Mouse (Mus musculus) gastrocnemius, postnatal 25 days (tissue): ENCODE results near the gene Zfp281. TPM values are rescaled to one million over a fixed set of nuclear protein-coding genes. Genes with fewer than 3 reads are reported as not detected.

Source experiments
- DNase-seq: peaks from one replicate; pipeline ENCODE4 v3.0.0; 2022
- total RNA-seq, 2 experiments: library from RNA; stranded (reverse); gene quantifications; 1 replicate in 1 of 2; 2 replicates in 1 of 2; pipeline ENCODE4 v1.2.3; 2021

The Zfp281 gene
- total RNA-seq, 2 experiments from 2014 or later: 8.3 to 10.2 TPM

DNA sequence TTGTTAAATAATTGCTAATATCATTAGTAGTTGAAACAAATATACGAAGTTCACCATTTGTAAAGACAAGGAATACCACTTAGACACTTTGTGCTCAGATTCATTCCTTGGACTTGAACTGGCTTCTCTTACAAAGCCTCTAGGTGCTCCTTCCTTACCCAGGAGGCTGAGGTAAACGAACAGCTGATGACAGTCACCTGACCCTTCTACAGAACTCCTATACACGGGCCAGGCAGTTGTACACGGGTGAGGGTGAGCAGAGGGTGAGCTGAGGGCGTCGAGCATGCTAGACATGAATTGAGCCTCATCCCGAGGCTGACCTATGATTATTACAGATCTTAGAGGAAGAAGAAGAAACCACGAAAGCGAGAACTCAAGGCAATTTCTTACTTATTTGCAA lies 12.9 kb upstream of the Zfp281 start:
- DNase-seq: no peak

- no peak for DNase-seq
Measured at GRCm38 (mm10) chr1:136613300-136613751, 11.4 kb upstream of the Zfp281 start.

GRCm38 (mm10) chr1:136614748-136615440 lies 9.8 kb upstream of the Zfp281 start:
- DNase-seq: no peak

DNA sequence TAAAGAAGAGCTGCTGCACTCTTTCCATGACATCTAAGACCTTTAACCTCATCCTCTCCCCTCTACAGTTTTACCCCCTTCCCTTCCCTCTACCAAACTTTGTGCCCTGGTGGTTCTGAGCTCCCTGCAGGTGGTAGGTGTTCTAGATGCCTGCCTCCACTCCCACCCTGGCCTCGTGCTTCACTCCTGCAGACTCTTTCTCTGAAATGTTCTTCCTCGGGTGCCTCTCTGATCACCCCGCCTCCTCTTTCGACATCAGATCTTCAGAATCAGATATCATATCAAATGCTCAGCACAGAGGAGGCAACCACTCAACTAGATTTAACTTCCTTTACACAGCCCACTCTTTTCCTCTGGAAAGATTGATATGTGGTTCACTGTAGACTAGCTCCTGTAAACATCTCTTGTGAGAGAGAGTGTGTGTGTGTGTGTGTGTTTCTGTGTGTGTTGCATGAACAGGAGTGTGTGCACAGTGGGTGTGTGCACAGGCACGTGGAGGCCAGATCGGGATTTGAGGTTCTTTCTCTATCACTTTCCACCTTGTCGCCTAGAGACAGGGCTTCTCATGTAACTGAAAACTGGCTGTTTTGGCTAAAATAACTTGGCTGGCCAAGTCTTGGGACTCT lies 7.4 kb upstream of the Zfp281 start:
- no peak for DNase-seq

GRCm38 (mm10) chr1:136618570-136618969 lies 6.1 kb upstream of the Zfp281 start:
- no peak for DNase-seq

- peak; percentile 45 for DNase-seq
Measured at GRCm38 (mm10) chr1:136625019-136625895, 556 bp downstream of the Zfp281 start.

DNA sequence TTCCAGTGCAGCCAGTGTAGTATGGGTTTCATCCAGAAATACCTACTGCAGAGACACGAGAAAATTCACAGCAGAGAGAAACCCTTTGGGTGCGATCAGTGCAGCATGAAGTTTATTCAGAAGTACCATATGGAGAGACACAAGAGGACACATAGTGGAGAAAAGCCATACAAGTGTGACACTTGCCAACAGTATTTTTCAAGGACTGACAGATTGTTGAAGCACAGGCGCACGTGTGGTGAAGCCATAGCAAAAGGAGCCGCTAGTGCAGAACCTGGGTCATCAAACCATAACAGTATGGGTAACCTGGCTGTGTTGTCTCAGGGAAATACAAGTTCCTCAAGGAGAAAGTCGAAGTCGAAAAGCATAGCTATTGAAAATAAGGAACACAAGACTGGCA lies 1.4 kb downstream of the Zfp281 start:
- DNase-seq: no peak

GRCm38 (mm10) chr1:136626756-136627155 lies 2.1 kb downstream of the Zfp281 start:
- no peak for DNase-seq

DNA sequence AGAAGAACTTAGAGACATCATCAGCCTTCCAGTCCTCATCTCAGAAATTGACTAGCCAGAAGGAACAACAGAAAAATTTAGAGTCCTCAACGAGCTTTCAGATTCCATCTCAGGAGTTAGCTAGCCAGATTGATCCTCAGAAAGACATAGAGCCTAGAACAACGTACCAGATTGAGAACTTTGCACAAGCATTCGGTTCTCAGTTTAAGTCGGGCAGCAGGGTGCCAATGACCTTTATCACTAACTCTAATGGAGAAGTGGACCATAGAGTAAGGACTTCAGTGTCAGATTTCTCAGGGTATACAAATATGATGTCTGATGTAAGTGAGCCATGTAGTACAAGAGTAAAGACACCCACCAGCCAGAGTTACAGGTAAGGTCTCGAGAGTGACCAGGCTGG lies 2.9 kb downstream of the Zfp281 start:
- no peak for DNase-seq

- DNase-seq: no peak
Measured at GRCm38 (mm10) chr1:136632891-136633290, 8.2 kb downstream of the Zfp281 start.

DNA sequence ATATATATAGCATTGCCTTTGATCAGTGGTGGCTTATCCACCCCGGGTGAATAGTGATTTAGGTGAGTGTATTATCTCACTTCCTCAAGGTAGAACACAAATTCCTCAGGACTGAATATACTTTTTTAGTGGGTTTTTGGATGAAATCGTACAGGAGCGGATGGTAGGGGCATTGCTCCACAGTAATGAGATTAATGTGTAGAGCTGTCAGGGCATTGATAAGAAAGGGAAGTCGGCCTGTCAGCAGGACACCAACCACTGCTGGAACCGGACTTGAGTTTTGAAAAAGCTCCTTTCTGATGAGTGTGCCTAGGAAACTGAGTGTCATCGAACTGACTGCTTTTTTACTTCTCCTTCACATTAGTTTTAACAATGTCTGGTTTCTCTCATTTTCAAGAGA lies 10.9 kb downstream of the Zfp281 start:
- no peak for DNase-seq

DNA sequence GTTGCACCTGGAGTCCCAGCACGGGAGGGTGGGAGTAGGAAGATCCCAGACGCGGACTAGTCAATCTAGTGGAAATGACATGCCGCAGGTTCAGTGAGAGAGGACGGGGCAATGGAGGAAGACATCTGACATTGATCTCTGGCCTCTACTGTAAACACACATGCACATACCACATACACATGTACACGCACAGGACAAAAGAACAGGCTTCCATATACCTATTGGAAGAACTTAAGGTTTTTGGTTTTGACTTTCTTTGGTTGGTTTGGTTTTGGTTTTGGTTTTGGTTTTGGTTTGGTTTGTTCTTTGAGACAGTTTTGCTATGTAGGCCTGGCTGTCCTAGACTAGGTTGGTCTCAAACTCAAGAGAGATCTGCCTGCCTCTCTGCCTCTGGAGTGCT lies 12.2 kb downstream of the Zfp281 start:
- no peak for DNase-seq

DNA sequence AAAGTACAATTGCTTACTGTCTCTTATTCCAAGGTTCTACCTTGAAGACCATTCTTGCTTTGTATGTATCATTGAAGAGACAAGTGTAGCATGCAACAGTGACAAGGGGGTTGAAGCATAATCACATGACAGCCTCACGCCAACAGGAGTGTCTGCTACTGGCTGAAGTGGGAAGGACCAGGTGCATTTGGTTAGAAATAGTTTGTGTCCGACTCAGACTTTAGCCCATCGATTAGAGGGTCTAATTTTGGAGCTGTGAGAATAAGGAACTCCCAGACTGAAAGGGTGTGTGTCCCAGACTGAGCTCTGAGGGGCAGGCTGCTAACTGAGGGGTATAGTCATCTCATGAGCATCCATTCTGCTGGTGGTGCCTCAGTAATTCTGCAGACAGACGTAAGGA lies 13.0 kb downstream of the Zfp281 start:
- DNase-seq: no peak

- no peak for DNase-seq
Measured at GRCm38 (mm10) chr1:136638211-136638610, 13.5 kb downstream of the Zfp281 start.

DNA sequence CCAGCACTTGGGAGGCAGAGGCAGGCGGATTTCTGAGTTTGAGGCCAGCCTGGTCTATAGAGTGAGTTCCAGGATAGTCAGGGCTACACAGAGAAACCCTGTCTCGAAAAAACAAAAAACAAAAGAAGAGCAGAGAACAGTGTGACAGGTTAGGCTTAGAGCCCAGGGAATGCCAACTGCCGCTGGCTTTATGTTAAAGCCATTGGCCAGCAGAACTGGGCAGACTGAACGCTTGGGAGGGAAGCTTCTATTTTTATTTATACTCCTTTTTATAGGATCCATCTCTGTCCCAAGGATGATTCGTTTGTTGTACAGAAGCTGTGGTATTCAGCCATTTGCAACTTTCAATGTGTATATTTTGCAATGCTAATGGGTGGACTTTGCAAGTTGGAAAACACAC lies 14.0 kb downstream of the Zfp281 start:
- no peak for DNase-seq

DNA sequence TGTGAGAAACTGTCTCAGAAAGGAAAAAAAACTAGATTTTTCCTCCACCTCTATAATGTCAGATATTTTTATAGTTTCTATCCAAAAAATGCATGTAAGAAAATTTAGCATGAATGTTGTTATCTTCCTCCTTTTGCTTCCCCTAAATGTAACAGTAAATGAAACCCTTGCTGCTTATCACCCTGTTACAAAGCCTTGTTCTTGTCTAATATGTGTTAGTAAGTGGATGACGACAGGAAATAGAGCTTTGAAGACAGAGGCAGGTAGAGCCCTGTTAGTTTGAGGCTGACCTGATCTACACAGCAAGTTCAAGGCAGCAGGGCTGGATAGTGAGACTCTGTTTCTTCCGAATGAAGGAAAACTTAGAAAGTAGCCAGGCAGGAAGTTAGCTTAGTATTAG lies 14.5 kb downstream of the Zfp281 start:
- DNase-seq: no peak

DNA sequence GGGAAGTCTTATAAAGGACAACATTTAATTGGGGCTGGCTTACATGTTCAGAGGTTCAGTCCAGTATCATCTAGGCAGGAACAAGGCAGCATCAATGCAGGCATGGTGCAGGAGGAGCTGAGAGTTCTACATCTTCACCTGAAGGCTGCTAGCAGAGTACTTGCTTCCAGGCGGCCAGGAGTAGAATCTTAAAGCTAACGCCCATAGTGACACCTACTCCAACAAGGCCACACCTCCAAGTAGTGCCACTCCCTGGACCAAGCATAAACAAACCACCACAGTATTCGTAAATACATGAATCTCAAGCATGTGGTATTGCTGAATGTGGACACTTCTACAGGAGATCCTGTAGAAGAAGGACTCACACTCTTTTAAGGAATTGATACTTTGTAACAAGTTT lies 18.0 kb downstream of the Zfp281 start:
- DNase-seq: no peak

DNA sequence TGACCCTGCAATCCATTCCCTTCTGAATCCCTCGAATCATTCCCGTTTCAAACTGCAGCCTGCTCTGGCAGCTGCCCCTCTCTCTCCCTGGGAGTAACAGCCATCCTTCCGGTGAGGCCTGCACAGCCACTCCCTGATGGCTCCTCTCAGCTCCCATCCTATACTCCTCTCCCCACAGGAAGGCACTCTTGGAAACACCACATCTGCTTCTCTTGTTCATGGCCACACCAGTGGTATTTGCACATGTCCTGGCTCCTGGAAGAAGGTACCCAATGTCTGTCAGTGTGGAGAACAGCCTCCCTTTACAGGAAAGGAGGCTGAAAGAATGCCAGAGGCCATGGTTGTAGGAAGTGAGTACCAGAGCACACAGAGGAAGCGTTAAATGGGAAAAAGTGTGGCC lies 19.8 kb downstream of the Zfp281 start:
- DNase-seq: no peak

- DNase-seq: no peak
Measured at GRCm38 (mm10) chr1:136645849-136646625, 21.3 kb downstream of the Zfp281 start.

GRCm38 (mm10) chr1:136652066-136652465 lies 27.4 kb downstream of the Zfp281 start:
- no peak for DNase-seq

- DNase-seq: no peak
Measured at GRCm38 (mm10) chr1:136653526-136653925, 28.8 kb downstream of the Zfp281 start.

DNA sequence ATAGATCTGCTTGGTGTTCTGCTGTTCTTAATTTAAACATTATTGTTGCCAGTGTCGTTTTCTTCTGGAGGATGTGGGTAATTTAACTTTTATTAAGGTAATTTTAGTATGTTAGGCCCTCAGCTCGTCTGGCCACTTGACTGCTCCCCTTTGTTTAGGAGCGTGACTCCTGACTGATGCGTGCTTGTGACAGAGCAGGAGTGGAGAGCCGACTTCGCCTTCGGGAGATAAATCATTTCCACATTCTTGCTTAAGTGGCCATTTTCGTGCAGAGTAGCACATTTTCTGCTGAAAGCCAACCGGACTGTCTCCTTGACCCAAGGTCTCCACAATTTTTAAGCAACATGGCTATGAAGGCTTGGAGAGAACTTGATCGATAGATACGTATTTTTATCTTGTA lies 29.7 kb downstream of the Zfp281 start:
- DNase-seq: no peak
